8 mouse cellular contexts compared by ENCODE assay signal in the genomic region with DNA sequence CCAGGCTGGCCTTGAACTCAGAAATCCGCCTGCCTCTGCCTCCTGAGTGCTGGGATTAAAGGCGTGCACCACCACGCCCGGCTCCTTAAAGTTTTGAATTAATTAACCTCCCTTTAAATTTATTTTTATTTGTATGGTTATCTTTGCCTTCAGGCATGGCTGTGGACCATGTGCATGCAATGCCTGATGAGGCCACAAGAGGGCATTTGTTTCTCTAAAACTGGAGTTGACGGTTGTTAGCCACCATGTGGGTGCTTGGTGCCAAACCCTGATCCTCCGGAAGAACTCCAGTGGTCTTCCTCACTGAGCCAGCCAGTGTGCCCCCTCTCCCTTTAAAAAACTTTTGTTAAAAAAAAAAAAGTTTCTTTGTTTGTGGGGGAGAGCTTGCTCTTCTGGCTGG. TPM values are rescaled to one million over a fixed set of nuclear protein-coding genes. Genes with fewer than 3 reads are reported as not detected.
DNase-seq lines count a peak whose midpoint lies in the region; ATAC-seq lines count a peak whose summit lies in the region.

No protein-coding gene starts in this region.

- DNase-seq in cerebellum, postnatal 14 days, result peak; percentile 46 to 67
- DNase-seq in right cerebral cortex, postnatal 14 days, result peak; percentile 36
- DNase-seq in right cerebral cortex, postnatal 25 days, result no peak
- DNase-seq in embryo, embryonic 10 days (ENCODE audit: low spot score), result peak; percentile 59
- peak; percentile 49 for DNase-seq in kidney, postnatal 14 days
- DNase-seq in midbrain, embryonic 14.5 days, result peak; percentile 42
- peak; percentile 68 for DNase-seq in thymus, postnatal 0 days (ENCODE audit: low spot score)

- H3K36me3 ChIP-seq in midbrain, embryonic 14.5 days (ENCODE audit: control insufficient read depth, insufficient read depth, low read length), result no peaks in the 10 kb centered on the region

- H3K4me1 ChIP-seq in midbrain, embryonic 14.5 days (ENCODE audit: control insufficient read depth, insufficient read depth, low read length), result no peaks in the 10 kb centered on the region

- H3K9ac ChIP-seq in midbrain, embryonic 14.5 days (replicated peaks; ENCODE audit: low read length), result no peak overlapping the region

- 69% methylated on average over 6 of the region's 6 CpGs for WGBS in midbrain, embryonic 14.5 days

- H3K4me2 ChIP-seq in midbrain, embryonic 14.5 days (ENCODE audit: low read length), result no peak overlapping the region

- no peaks in the 10 kb centered on the region; the same call in 1 of the 2 replicates for H3K27me3 ChIP-seq in midbrain, embryonic 14.5 days (ENCODE audit: control insufficient read depth, insufficient read depth, low read length)

- H3K4me3 ChIP-seq in midbrain, embryonic 14.5 days (replicated peaks; ENCODE audit: low read depth, low read length), result no peak overlapping the region

- no peak for ATAC-seq in cerebellum, adult (ENCODE audit: insufficient number of reproducible peaks, low FRiP score, low TSS enrichment)
- ATAC-seq in midbrain, embryonic 14.5 days (ENCODE audit: low FRiP score, low TSS enrichment), result no peak

- no peaks in the 10 kb centered on the region for H3K9me3 ChIP-seq in midbrain, embryonic 14.5 days (ENCODE audit: control insufficient read depth, low read length)

- H3K27ac ChIP-seq in midbrain, embryonic 14.5 days (replicated peaks; ENCODE audit: low read depth, low read length), result no peak overlapping the region

RNA-seq across cellular contexts. Expression of a gene that starts 11.2 kb away (rescaled TPM):
- 19.7 and 21.2 TPM in 2 replicates for polyA plus RNA-seq in midbrain, embryonic 14.5 days (2014; fragmentation: Nextera tagmentation; extraction: Ambion mirVana)
- polyA plus RNA-seq in thymus, postnatal 0 days (2015; fragmentation: Nextera tagmentation; extraction: Ambion mirVana), result 8.9 and 10.2 TPM in 2 replicates

RNA-seq across cellular contexts. Expression of a gene that starts 34.1 kb away (rescaled TPM):
- 0.11 and 0.21 TPM in 2 replicates for polyA plus RNA-seq in midbrain, embryonic 14.5 days (2014; fragmentation: Nextera tagmentation; extraction: Ambion mirVana)
- polyA plus RNA-seq in thymus, postnatal 0 days (2015; fragmentation: Nextera tagmentation; extraction: Ambion mirVana), result 0.51 and 0.82 TPM in 2 replicates

RNA-seq across cellular contexts. Expression of a gene that starts 49.9 kb away (rescaled TPM):
- polyA plus RNA-seq in midbrain, embryonic 14.5 days (2014; fragmentation: Nextera tagmentation; extraction: Ambion mirVana), result 1.9 and 2.9 TPM in 2 replicates
- polyA plus RNA-seq in thymus, postnatal 0 days (2015; fragmentation: Nextera tagmentation; extraction: Ambion mirVana), result 0.05 and 0.08 TPM in 2 replicates
